Mouse (Mus musculus): ENCODE data around the gene Sspn. TPM values are rescaled to one million over a fixed set of nuclear protein-coding genes. Genes with fewer than 3 reads are reported as not detected.

Sspn gene
- total and polyA plus RNA-seq, 3 experiments, result 0.11 TPM; not detected in 2

GRCm38 (mm10) chr6:145892381-145893265, 38.8 kb upstream of the Sspn start:
- H3K4me1 ChIP-seq (ENCODE audit: insufficient read depth, low read depth, low read length), result no peaks in the 10 kb centered on the region
- TF ChIP-seq CTCF (IDR thresholded peaks at IDR 0.05; ENCODE audit: low read depth, low read length) (no peak), POLR2AphosphoS5 (IDR thresholded peaks at IDR 0.05; ENCODE audit: insufficient replicate concordance, low read depth, low read length) (no peak), GATA1 (IDR thresholded peaks at IDR 0.05; ENCODE audit: borderline replicate concordance, low read length) (no peak), GATA2 (IDR thresholded peaks at IDR 0.05; ENCODE audit: borderline replicate concordance, low read depth, low read length) (no peak), TAL1 (conservative IDR thresholded peaks at IDR 0.05; ENCODE audit: low read depth, low read length) (no peak)
- H3K27me3 ChIP-seq (ENCODE audit: insufficient read depth, low read length), result no peaks in the 10 kb centered on the region
- DNase-seq (ENCODE audit: low spot score) (no peak), ATAC-seq (ENCODE audit: extremely low read depth, insufficient number of reproducible peaks, low FRiP score, poor library complexity, severe bottlenecking) (no peak)
- H3K36me3 ChIP-seq (replicated peaks), result no peaks in the 10 kb centered on the region
- no peak overlapping the region for H3K4me3 ChIP-seq (ENCODE audit: low read depth, low read length)
- peaks cover 70% of the 10 kb centered on the region for H3K9me3 ChIP-seq (replicated peaks)

- DNase-seq (ENCODE audit: low spot score), result no peak
- H3K4me1 ChIP-seq (ENCODE audit: insufficient read depth, low read depth, low read length), result no peaks in the 10 kb centered on the region
Measured at GRCm38 (mm10) chr6:145893366-145894021, 37.9 kb upstream of the Sspn start.

GRCm38 (mm10) chr6:145894669-145895342, 36.6 kb upstream of the Sspn start:
- H3K4me3 ChIP-seq (ENCODE audit: low read depth, low read length), result no peak overlapping the region
- DNase-seq (ENCODE audit: low spot score) (no peak), ATAC-seq (ENCODE audit: extremely low read depth, insufficient number of reproducible peaks, low FRiP score, poor library complexity, severe bottlenecking) (no peak)
- no peaks in the 10 kb centered on the region for H3K4me1 ChIP-seq (ENCODE audit: insufficient read depth, low read depth, low read length)
- no peaks in the 10 kb centered on the region for H3K27me3 ChIP-seq (ENCODE audit: insufficient read depth, low read length)
- H3K36me3 ChIP-seq (replicated peaks), result no peaks in the 10 kb centered on the region
- TF ChIP-seq GATA2 (IDR thresholded peaks at IDR 0.05; ENCODE audit: borderline replicate concordance, low read depth, low read length), result no peak
- peaks cover 51% of the 10 kb centered on the region for H3K9me3 ChIP-seq (replicated peaks)

More at GRCm38 (mm10) chr6:145893366-145894021, 37.9 kb upstream of the Sspn start:
- TF ChIP-seq GATA1 (IDR thresholded peaks at IDR 0.05; ENCODE audit: borderline replicate concordance, low read length) (no peak), POLR2AphosphoS5 (IDR thresholded peaks at IDR 0.05; ENCODE audit: insufficient replicate concordance, low read depth, low read length) (no peak), CTCF (IDR thresholded peaks at IDR 0.05; ENCODE audit: low read depth, low read length) (no peak), GATA2 (IDR thresholded peaks at IDR 0.05; ENCODE audit: borderline replicate concordance, low read depth, low read length) (no peak), TAL1 (conservative IDR thresholded peaks at IDR 0.05; ENCODE audit: low read depth, low read length) (no peak)
- Histone ChIP-seq H3K36me3 (replicated peaks) (no peaks in the 10 kb centered on the region), H3K9me3 (replicated peaks) (peaks cover 65% of the 10 kb centered on the region), H3K27me3 (ENCODE audit: insufficient read depth, low read length) (no peaks in the 10 kb centered on the region), H3K4me3 (ENCODE audit: low read depth, low read length) (no peak overlapping the region)
- peak; percentile 22; the same call in 1 of the 2 replicates for ATAC-seq (ENCODE audit: extremely low read depth, insufficient number of reproducible peaks, low FRiP score, poor library complexity, severe bottlenecking)

GRCm38 (mm10) chr6:145904169-145904568, 27.3 kb upstream of the Sspn start:
- Histone ChIP-seq H3K4me1 (ENCODE audit: insufficient read depth, low read depth, low read length) (no peaks in the 10 kb centered on the region), H3K27me3 (ENCODE audit: insufficient read depth, low read length) (no peaks in the 10 kb centered on the region), H3K9me3 (replicated peaks) (peaks cover 29% of the 10 kb centered on the region), H3K4me3 (ENCODE audit: low read depth, low read length) (no peak overlapping the region), H3K36me3 (replicated peaks) (no peaks in the 10 kb centered on the region)
- TF ChIP-seq TAL1 (conservative IDR thresholded peaks at IDR 0.05; ENCODE audit: low read depth, low read length) (no peak), GATA2 (IDR thresholded peaks at IDR 0.05; ENCODE audit: borderline replicate concordance, low read depth, low read length) (no peak), POLR2AphosphoS5 (IDR thresholded peaks at IDR 0.05; ENCODE audit: insufficient replicate concordance, low read depth, low read length) (no peak), CTCF (IDR thresholded peaks at IDR 0.05; ENCODE audit: low read depth, low read length) (no peak), GATA1 (IDR thresholded peaks at IDR 0.05; ENCODE audit: borderline replicate concordance, low read length) (no peak)
- ATAC-seq (ENCODE audit: extremely low read depth, insufficient number of reproducible peaks, low FRiP score, poor library complexity, severe bottlenecking) (no peak), DNase-seq (ENCODE audit: low spot score) (no peak)

- Histone ChIP-seq H3K9me3 (replicated peaks) (peaks cover 33% of the 10 kb centered on the region), H3K4me1 (ENCODE audit: insufficient read depth, low read depth, low read length) (no peaks in the 10 kb centered on the region), H3K36me3 (replicated peaks) (no peaks in the 10 kb centered on the region), H3K4me3 (ENCODE audit: low read depth, low read length) (no peak overlapping the region), H3K27me3 (ENCODE audit: insufficient read depth, low read length) (no peaks in the 10 kb centered on the region)
- no peak for TF ChIP-seq CTCF (IDR thresholded peaks at IDR 0.05; ENCODE audit: low read depth, low read length)
- TF ChIP-seq GATA2 (IDR thresholded peaks at IDR 0.05; ENCODE audit: borderline replicate concordance, low read depth, low read length), result no peak
- no peak for TF ChIP-seq TAL1 (conservative IDR thresholded peaks at IDR 0.05; ENCODE audit: low read depth, low read length)
- no peak for TF ChIP-seq POLR2AphosphoS5 (IDR thresholded peaks at IDR 0.05; ENCODE audit: insufficient replicate concordance, low read depth, low read length)
- TF ChIP-seq GATA1 (IDR thresholded peaks at IDR 0.05; ENCODE audit: borderline replicate concordance, low read length), result no peak
- ATAC-seq (ENCODE audit: extremely low read depth, insufficient number of reproducible peaks, low FRiP score, poor library complexity, severe bottlenecking) (no peak), DNase-seq (ENCODE audit: low spot score) (no peak)
Measured at GRCm38 (mm10) chr6:145904616-145905015, 26.8 kb upstream of the Sspn start.
